Mouse (Mus musculus) heart, adult 2 months (tissue): Measurements from ENCODE around the gene Axl.

ENCODE experiments used
- CTCF ChIP-seq: fragments of 200-600 bp; IDR thresholded peaks from 2 replicates; pipeline ENCODE4 v1.8.1; 2022; ENCODE audit warnings: antibody characterized with exemption, mild to moderate bottlenecking, moderate library complexity
- EP300 ChIP-seq: fragments of 200-500 bp; IDR thresholded peaks from 2 replicates; pipeline ENCODE4 v1.6.1; 2011; ENCODE audit warnings: low read depth, low read length, control low read depth; ENCODE audit not compliant: insufficient read depth

- no peak for TF ChIP-seq CTCF
- no peak for TF ChIP-seq EP300
These were observed 71.0 kb downstream of the Axl start for GRCm38 (mm10) chr7:25717478-25717877.
